Mouse (Mus musculus) duodenum, adult 2 months (tissue): ENCODE measurements around the gene Nudt17. TPM values are rescaled to one million over a fixed set of nuclear protein-coding genes. Genes with fewer than 3 reads are reported as not detected.

Experiments
- polyA plus RNA-seq: library from polyadenylated mRNA; depleted of rRNA; stranded (reverse); fragments of >200 nt; gene quantifications from 2 replicates; pipeline ENCODE4 v1.2.3, GENCODE M21; 2012; ENCODE audit warnings: low replicate concordance; rRNA removed

Nudt17 gene
- polyA plus RNA-seq: 2.1 and 2.7 TPM in 2 replicates

DNA sequence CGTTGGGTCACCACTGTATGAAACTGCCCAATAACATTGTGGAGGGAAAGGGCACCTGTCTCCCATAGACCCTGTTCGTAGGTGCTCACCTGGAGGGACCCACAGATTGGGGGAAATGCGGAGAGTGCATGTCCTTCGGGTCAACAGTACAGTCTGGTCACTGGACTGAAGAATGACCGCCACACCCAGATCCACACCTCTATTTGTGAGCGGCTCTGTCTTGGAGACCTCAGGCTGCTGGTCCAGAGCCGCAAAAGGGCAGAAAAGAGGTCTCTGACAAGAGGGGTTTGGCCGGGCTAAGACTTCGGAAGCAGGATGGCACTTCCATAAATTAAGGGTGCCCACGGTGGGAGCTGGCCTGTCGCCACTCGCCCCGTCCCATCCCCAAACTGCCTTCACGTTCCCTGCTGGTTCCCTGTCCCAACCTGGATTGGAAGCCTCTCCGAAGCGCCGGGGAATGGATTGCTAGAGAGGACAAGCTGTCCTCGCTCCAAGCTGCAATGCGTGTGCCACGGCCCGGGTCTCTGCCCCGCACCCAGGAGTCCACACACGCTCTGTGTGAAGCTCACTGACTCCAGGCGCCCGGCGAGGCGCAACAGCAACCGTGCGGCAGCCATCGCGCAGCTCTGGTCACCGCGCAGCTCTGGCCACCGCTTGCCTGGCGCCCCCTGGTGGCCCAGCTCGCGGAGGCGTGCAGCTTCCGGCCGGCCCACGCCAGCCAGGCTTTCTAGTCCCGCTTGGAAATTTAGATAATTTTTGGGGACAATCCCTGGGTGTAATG is at the start of gene Nudt17:
Nudt17 (minus strand) TSS at position 660 of the 781 bp plus-strand sequence.

DNA sequence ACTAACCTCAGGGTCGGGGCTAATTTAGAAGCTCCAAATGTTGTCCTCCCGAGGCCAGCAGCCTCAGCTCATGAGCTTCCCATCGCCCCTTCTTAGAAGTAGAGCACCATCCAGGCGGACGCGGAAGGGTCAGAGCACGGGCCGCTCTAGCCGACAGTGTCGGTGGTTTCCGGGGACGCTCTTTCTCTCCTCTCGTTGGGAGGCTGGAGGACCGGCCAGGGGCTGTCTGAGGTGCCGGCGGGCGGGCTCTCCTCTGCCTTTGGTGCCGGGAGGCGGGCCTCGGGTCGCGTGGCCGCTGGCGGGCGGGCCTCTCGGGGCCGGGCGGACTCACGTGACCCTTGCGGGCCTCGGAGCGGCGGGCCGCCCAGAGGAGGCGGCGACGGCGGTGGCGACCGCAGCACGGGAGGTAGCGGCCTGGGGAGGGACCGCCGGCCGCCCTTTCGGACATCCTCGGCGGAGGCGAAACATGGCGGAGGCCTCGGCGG is 19.0 kb upstream of the Nudt17 start, which contains the start of the genes Polr3c and Rnf115:
Polr3c (minus strand) TSS at position 286 of the 485 bp plus-strand sequence.
Rnf115 (plus strand) TSS at position 322 of the 485 bp plus-strand sequence.

DNA sequence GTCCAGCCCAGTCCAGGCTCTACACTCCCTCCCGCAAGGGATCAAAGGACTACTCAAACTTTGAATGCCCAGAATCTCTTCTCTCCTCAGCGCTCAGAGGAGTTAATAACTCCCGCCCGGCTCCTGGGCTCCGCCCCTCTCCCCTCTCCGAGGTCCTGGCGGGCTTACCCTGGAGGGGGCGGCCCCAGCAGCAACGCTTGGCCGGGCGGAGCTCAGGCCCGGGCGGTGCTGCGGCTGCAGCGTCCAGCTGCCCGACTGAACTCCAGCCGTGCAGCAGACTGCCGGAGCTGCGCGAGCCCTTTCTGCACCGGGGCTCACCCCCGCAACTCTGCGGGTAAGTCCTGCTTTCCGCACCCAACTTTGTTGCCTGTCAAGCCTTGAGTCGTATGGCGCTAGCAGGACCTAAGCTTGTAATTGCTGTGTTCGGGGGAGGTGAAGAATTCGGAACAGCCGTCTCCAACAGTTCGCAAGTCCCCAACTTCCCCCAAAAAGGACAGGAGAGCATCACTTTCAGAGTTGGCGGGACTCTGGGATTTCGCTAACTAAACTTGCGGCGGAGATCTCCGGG is 12.1 kb downstream of the Nudt17 start, which contains the start of gene Pias3:
Pias3 (plus strand) TSS at position 187 of the 568 bp plus-strand sequence.

DNA sequence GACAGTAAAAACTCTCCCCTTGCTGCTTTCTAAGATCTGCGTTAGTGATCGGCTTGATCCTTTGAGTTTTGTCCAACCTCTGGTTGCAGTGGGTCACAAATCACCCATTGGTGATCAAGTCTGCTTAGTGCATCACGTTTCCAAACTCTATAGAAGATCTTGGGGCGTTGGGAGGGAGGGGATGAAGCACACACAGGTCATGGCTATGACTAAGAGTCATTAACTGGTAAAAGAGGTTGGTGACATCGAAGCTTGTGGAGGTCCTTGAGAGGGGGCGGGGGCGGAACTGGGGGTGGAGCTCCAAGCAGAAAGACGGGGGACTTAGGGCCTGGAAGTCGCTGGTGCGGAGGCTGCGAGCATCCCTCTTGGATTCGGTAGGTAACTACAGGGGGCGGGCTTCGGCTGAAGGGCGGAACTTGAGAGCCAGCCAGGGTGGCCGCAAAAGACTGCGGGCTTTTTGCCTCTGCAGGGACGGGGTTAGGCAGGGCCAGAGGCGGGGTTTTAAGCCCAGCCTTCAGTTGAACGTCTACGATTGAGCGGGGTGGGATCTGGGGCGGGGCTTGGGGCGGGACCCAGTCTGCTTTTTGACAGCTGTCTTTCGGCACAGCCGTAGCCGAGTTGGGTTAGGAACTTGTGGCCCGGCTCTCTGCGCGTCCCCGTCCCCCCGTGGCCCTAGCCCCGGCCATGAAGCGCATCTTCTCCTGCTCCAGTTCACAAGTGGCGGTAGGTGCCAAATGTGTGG is 38.5 kb downstream of the Nudt17 start, which contains the start of gene Ankrd35:
Ankrd35 (plus strand) TSS at position 405 of the 742 bp plus-strand sequence.

Other genes with a start within 250 kb of the Nudt17 start
- 0.09 TPM in 1 of 2 replicates, not detected in the other for gene Hfe2, start 183.4 kb downstream of the Nudt17 start, polyA plus RNA-seq
- gene Txnip, start 150.6 kb downstream of the Nudt17 start, polyA plus RNA-seq: 252 and 270 TPM in 2 replicates
- not detected in 2 replicates for gene Gm16253, start 131.6 kb downstream of the Nudt17 start, polyA plus RNA-seq
- gene Polr3gl, start 114.4 kb downstream of the Nudt17 start, polyA plus RNA-seq: 6.9 and 7.5 TPM in 2 replicates
- gene Ankrd34a, start 111.9 kb downstream of the Nudt17 start, polyA plus RNA-seq: 0.27 and 0.53 TPM in 2 replicates
- gene Lix1l, start 107.4 kb downstream of the Nudt17 start, polyA plus RNA-seq: 3.6 and 5.3 TPM in 2 replicates
- 2.2 and 2.3 TPM in 2 replicates for gene Rbm8a, start 78.6 kb downstream of the Nudt17 start, polyA plus RNA-seq
- gene Pex11b, start 73.2 kb downstream of the Nudt17 start, polyA plus RNA-seq: 15.2 and 21.5 TPM in 2 replicates
- gene Gm42957, start 73.1 kb downstream of the Nudt17 start, polyA plus RNA-seq: not detected in 2 replicates
- gene Itga10, start 63.0 kb downstream of the Nudt17 start, polyA plus RNA-seq: 0.72 and 0.88 TPM in 2 replicates
- gene Ankrd35, start 38.4 kb downstream of the Nudt17 start, polyA plus RNA-seq: 0.14 and 0.71 TPM in 2 replicates
- gene Pias3, start 12.2 kb downstream of the Nudt17 start, polyA plus RNA-seq: 15.4 and 22.8 TPM in 2 replicates
- gene Polr3c, start 19.1 kb upstream of the Nudt17 start, polyA plus RNA-seq: 27.8 and 31.3 TPM in 2 replicates
- gene Rnf115, start 19.1 kb upstream of the Nudt17 start, polyA plus RNA-seq: 8.6 and 9.7 TPM in 2 replicates
- gene Pdzk1, start 120.7 kb upstream of the Nudt17 start, polyA plus RNA-seq: 8.1 and 38.9 TPM in 2 replicates
- gene Cd160, start 120.8 kb upstream of the Nudt17 start, polyA plus RNA-seq: 0.33 and 1.5 TPM in 2 replicates
- 0.71 and 0.92 TPM in 2 replicates for gene Gja5, start 196.1 kb upstream of the Nudt17 start, polyA plus RNA-seq
- gene Gpr89, start 196.8 kb upstream of the Nudt17 start, polyA plus RNA-seq: 18.5 and 22.4 TPM in 2 replicates
- not detected in 2 replicates for gene Gja8, start 217.5 kb upstream of the Nudt17 start, polyA plus RNA-seq